Mouse (Mus musculus): Measurements from ENCODE around the gene Itgb8. TPM values are rescaled to one million over a fixed set of nuclear protein-coding genes. Genes with fewer than 3 reads are reported as not detected.

Gene Itgb8
- polyA plus RNA-seq, 1 experiment from 2014 or later = 3.4 TPM

DNA sequence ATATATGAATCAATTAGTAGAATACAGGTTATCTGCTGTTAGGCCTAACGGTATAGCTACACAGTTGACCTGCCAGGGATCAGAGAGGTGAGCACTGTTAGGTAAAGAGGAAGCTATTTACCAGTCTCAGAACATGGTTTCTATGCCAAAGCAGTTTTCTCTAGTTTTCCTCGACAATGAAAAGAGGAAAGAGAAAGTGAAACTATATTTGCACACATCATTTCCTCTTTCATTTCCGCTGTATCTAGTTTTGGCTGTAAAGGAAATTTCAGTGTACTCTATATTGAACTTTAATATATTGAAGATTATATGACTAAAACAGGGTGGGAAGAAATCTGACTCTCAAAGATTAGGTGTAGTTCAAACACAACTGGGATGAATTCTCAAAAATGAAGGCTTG is 81.5 kb downstream of the Itgb8 start:
- Histone ChIP-seq H3K36me3 (ENCODE audit: insufficient read depth, low read length) (no peaks in the 10 kb centered on the region), H3K9ac (replicated peaks; ENCODE audit: low read length) (no peak overlapping the region), H3K27me3 (ENCODE audit: insufficient read depth, low read length) (no peaks in the 10 kb centered on the region), H3K4me3 (ENCODE audit: low read length) (no peak overlapping the region), H3K4me2 (replicated peaks; ENCODE audit: low read depth, low read length) (no peak overlapping the region), H3K27ac (ENCODE audit: low read length) (no peak overlapping the region), H3K9me3 (ENCODE audit: low read length) (no peaks in the 10 kb centered on the region), H3K4me1 (ENCODE audit: insufficient read depth, low read length) (no peaks in the 10 kb centered on the region)
- no peak for ATAC-seq (ENCODE audit: low FRiP score, low TSS enrichment)
- 70% methylated on average over 3 of the region's 3 CpGs for WGBS

GRCm38 (mm10) chr12:119155566-119155965 is 83.0 kb downstream of the Itgb8 start:
- Histone ChIP-seq H3K27ac (ENCODE audit: low read length) (no peak overlapping the region), H3K9me3 (ENCODE audit: low read length) (no peaks in the 10 kb centered on the region), H3K4me1 (ENCODE audit: insufficient read depth, low read length) (no peaks in the 10 kb centered on the region), H3K36me3 (ENCODE audit: insufficient read depth, low read length) (no peaks in the 10 kb centered on the region), H3K27me3 (ENCODE audit: insufficient read depth, low read length) (no peaks in the 10 kb centered on the region), H3K9ac (replicated peaks; ENCODE audit: low read length) (no peak overlapping the region), H3K4me2 (replicated peaks; ENCODE audit: low read depth, low read length) (no peak overlapping the region), H3K4me3 (ENCODE audit: low read length) (no peak overlapping the region)
- 59% methylated on average over 4 of the region's 4 CpGs for WGBS
- no peak for ATAC-seq (ENCODE audit: low FRiP score, low TSS enrichment)

GRCm38 (mm10) chr12:119150956-119151355 is 87.6 kb downstream of the Itgb8 start:
- Histone ChIP-seq H3K4me3 (ENCODE audit: low read length) (no peak overlapping the region), H3K9ac (replicated peaks; ENCODE audit: low read length) (no peak overlapping the region), H3K4me1 (ENCODE audit: insufficient read depth, low read length) (no peaks in the 10 kb centered on the region), H3K9me3 (ENCODE audit: low read length) (no peaks in the 10 kb centered on the region), H3K4me2 (replicated peaks; ENCODE audit: low read depth, low read length) (no peak overlapping the region), H3K27me3 (ENCODE audit: insufficient read depth, low read length) (no peaks in the 10 kb centered on the region), H3K27ac (ENCODE audit: low read length) (no peak overlapping the region), H3K36me3 (ENCODE audit: insufficient read depth, low read length) (no peaks in the 10 kb centered on the region)
- 99% methylated on average over 2 of the region's 2 CpGs for WGBS
- no peak for ATAC-seq (ENCODE audit: low FRiP score, low TSS enrichment)

DNA sequence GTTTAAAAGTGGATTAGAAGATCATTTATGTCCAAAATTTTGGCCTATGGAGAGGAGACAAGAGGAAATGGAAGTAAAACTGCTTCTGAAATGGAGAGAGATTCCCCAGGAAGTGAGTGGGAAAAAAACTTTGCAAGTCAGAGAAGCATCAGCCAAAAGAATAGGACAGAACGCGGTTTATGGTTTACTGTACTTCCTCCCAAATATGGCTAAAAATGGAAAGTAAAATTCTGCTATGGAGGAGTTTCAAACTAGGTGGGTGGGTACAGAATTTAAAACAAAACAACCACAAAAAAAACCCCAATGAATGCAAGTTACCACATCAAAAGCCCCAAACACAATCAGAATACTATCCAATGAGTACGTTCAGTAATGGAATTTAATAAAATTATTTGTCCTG is 90.8 kb downstream of the Itgb8 start:
- Histone ChIP-seq H3K4me3 (ENCODE audit: low read length) (no peak overlapping the region), H3K27me3 (ENCODE audit: insufficient read depth, low read length) (no peaks in the 10 kb centered on the region), H3K9ac (replicated peaks; ENCODE audit: low read length) (no peak overlapping the region), H3K4me1 (ENCODE audit: insufficient read depth, low read length) (no peaks in the 10 kb centered on the region), H3K27ac (ENCODE audit: low read length) (no peak overlapping the region), H3K9me3 (ENCODE audit: low read length) (no peaks in the 10 kb centered on the region), H3K4me2 (replicated peaks; ENCODE audit: low read depth, low read length) (no peak overlapping the region), H3K36me3 (ENCODE audit: insufficient read depth, low read length) (no peaks in the 10 kb centered on the region)
- whole genome bisulfite sequencing = 80% methylated on average over 3 of the region's 3 CpGs
- ATAC-seq (ENCODE audit: low FRiP score, low TSS enrichment) = no peak

DNA sequence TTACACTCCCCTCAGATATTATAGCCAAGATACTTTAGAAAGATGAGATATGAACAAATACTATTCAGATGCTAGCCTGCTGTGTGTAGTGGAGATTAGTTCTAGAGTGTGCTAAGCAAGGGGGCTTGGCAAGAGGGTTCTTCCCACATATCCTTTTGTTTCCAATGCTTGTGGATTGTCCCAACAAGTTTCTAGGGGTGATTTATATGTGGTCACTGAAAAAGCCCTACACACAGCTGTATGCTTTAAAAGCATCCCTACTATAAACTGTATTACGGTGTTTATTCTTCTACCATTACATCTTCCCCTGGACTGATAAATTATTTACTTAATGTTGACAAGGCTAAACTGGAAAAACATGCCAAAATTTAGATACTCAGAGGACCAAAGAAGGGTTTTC is 92.6 kb downstream of the Itgb8 start:
- Histone ChIP-seq H3K4me2 (replicated peaks; ENCODE audit: low read depth, low read length) (no peak overlapping the region), H3K4me1 (ENCODE audit: insufficient read depth, low read length) (no peaks in the 10 kb centered on the region), H3K9ac (replicated peaks; ENCODE audit: low read length) (no peak overlapping the region), H3K4me3 (ENCODE audit: low read length) (no peak overlapping the region), H3K27me3 (ENCODE audit: insufficient read depth, low read length) (no peaks in the 10 kb centered on the region), H3K27ac (ENCODE audit: low read length) (no peak overlapping the region), H3K36me3 (ENCODE audit: insufficient read depth, low read length) (no peaks in the 10 kb centered on the region), H3K9me3 (ENCODE audit: low read length) (no peaks in the 10 kb centered on the region)
- 55% methylated on average over 1 of the region's 1 CpGs for WGBS
- ATAC-seq (ENCODE audit: low FRiP score, low TSS enrichment) = no peak

- Histone ChIP-seq H3K9me3 (ENCODE audit: low read length) (no peaks in the 10 kb centered on the region), H3K27me3 (ENCODE audit: insufficient read depth, low read length) (no peaks in the 10 kb centered on the region), H3K4me1 (ENCODE audit: insufficient read depth, low read length) (no peaks in the 10 kb centered on the region), H3K27ac (ENCODE audit: low read length) (no peak overlapping the region), H3K4me3 (ENCODE audit: low read length) (no peak overlapping the region), H3K36me3 (ENCODE audit: insufficient read depth, low read length) (no peaks in the 10 kb centered on the region), H3K4me2 (replicated peaks; ENCODE audit: low read depth, low read length) (no peak overlapping the region), H3K9ac (replicated peaks; ENCODE audit: low read length) (no peak overlapping the region)
- ATAC-seq (ENCODE audit: low FRiP score, low TSS enrichment) = no peak
- WGBS = 79% methylated on average over 1 of the region's 1 CpGs
These were observed 100.7 kb downstream of the Itgb8 start for GRCm38 (mm10) chr12:119137946-119138345.

DNA sequence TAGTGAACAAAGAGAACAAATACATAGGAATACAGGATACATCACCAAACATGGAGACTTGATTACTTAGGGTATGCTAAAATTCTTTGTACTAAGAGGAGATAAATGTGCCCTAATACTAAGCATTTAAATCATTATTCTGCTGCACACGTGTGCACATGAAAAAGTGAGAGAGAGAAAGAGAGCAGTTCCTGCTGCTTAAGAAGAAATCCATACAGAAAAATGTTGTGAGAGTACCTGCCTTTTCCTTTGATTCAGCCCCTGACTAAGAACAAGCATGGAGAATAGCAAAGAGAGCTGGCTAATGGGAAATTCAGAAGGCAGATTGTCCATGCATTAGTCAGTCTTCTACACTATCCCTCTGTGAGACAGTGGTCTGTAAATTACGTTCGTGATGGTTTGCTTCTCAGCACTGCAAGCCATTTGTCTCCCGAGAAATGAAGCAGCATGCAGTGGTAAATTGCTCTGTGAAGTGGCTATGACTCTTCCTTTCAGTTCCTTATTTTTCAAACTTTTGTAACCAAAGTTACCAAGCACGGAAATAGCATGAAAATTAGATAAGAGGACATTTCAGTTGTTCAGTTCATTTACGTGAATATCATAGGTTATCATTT is 125.0 kb downstream of the Itgb8 start:
- H3K9ac ChIP-seq (replicated peaks; ENCODE audit: low read length) = no peak overlapping the region
- 49% methylated on average over 6 of the region's 6 CpGs for WGBS
- no peaks in the 10 kb centered on the region for H3K36me3 ChIP-seq (ENCODE audit: insufficient read depth, low read length)
- H3K9me3 ChIP-seq (ENCODE audit: low read length) = no peaks in the 10 kb centered on the region
- H3K27me3 ChIP-seq (ENCODE audit: insufficient read depth, low read length) = no peaks in the 10 kb centered on the region
- no peak overlapping the region for H3K4me3 ChIP-seq (ENCODE audit: low read length)
- no peaks in the 10 kb centered on the region for H3K4me1 ChIP-seq (ENCODE audit: insufficient read depth, low read length)
- H3K4me2 ChIP-seq (replicated peaks; ENCODE audit: low read depth, low read length) = no peak overlapping the region
- ATAC-seq (ENCODE audit: low FRiP score, low TSS enrichment) = no peak
- no peak overlapping the region for H3K27ac ChIP-seq (ENCODE audit: low read length)

- Histone ChIP-seq H3K9ac (replicated peaks; ENCODE audit: low read length) (no peak overlapping the region), H3K4me2 (replicated peaks; ENCODE audit: low read depth, low read length) (no peak overlapping the region), H3K36me3 (ENCODE audit: insufficient read depth, low read length) (no peaks in the 10 kb centered on the region), H3K9me3 (ENCODE audit: low read length) (no peaks in the 10 kb centered on the region), H3K4me3 (ENCODE audit: low read length) (no peak overlapping the region), H3K27me3 (ENCODE audit: insufficient read depth, low read length) (no peaks in the 10 kb centered on the region), H3K27ac (ENCODE audit: low read length) (no peak overlapping the region), H3K4me1 (ENCODE audit: insufficient read depth, low read length) (no peaks in the 10 kb centered on the region)
- ATAC-seq (ENCODE audit: low FRiP score, low TSS enrichment) = no peak
- 21% methylated on average over 2 of the region's 2 CpGs for WGBS
These were observed 128.5 kb downstream of the Itgb8 start for GRCm38 (mm10) chr12:119110091-119110490.

Other genes starting within 250 kb of the Itgb8 start
- 0.65 and 0.94 TPM in 2 replicates for gene Macc1, start 75.5 kb upstream of the Itgb8 start, polyA plus RNA-seq (2015; fragmentation: Nextera tagmentation; extraction: Ambion mirVana)